Mouse (Mus musculus): Measurements from ENCODE around the gene Rlbp1. TPM values are rescaled to one million over a fixed set of nuclear protein-coding genes. Genes with fewer than 3 reads are reported as not detected.
A peak's percentile ranks its signal among the peaks of the same experiment; 100 is the strongest.

The Rlbp1 gene
- 23.4 TPM in 2 replicates for polyA plus RNA-seq (2014; fragmentation: Nextera tagmentation; extraction: Ambion mirVana)

GRCm38 (mm10) chr7:79386422-79387133, at the start of gene Rlbp1:
Gene Rlbp1 (minus strand): TSS chr7:79387048.
- H3K27me3 ChIP-seq (ENCODE audit: control insufficient read depth, insufficient read depth, low read length): no peaks in the 10 kb centered on the region
- no peak within 1 kb of the TSS for H3K4me3 ChIP-seq (ENCODE audit: low read depth, low read length)
- H3K9ac ChIP-seq (replicated peaks; ENCODE audit: low read depth, low read length): no peak within 1 kb of the TSS
- H3K36me3 ChIP-seq (ENCODE audit: control insufficient read depth, insufficient read depth, low read length): no peaks in the 10 kb centered on the region
- 64% methylated on average over 16 of the region's 16 CpGs for WGBS
- ATAC-seq (ENCODE audit: low read depth): no peak; the same call in 1 of the 2 replicates
- no peaks in the 10 kb centered on the region for H3K9me3 ChIP-seq (ENCODE audit: control insufficient read depth, low read length)
- H3K4me1 ChIP-seq (ENCODE audit: control insufficient read depth, insufficient read depth, low read length): no peaks in the 10 kb centered on the region
- peak within 1 kb of the TSS; percentile 62 for H3K27ac ChIP-seq (ENCODE audit: low read depth, low read length)
- H3K4me2 ChIP-seq (ENCODE audit: low read depth, low read length): no peak within 1 kb of the TSS

- no peaks in the 10 kb centered on the region for H3K4me1 ChIP-seq (ENCODE audit: control insufficient read depth, insufficient read depth, low read length)
- no peaks in the 10 kb centered on the region for H3K9me3 ChIP-seq (ENCODE audit: control insufficient read depth, low read length)
- no peak overlapping the region for H3K4me3 ChIP-seq (ENCODE audit: low read depth, low read length)
- H3K27me3 ChIP-seq (ENCODE audit: control insufficient read depth, insufficient read depth, low read length): no peaks in the 10 kb centered on the region
- 50% methylated on average over 5 of the region's 5 CpGs for WGBS
- H3K4me2 ChIP-seq (ENCODE audit: low read depth, low read length): no peak overlapping the region
- no peak for ATAC-seq (ENCODE audit: low read depth)
- H3K9ac ChIP-seq (replicated peaks; ENCODE audit: low read depth, low read length): no peak overlapping the region
- H3K36me3 ChIP-seq (ENCODE audit: control insufficient read depth, insufficient read depth, low read length): no peaks in the 10 kb centered on the region
- no peak overlapping the region for H3K27ac ChIP-seq (ENCODE audit: low read depth, low read length)
Observed at GRCm38 (mm10) chr7:79428243-79428642, 41.4 kb upstream of the Rlbp1 start.

- peak overlapping the region; percentile 25; the same call in 1 of the 2 replicates for H3K27ac ChIP-seq (ENCODE audit: low read depth, low read length)
Observed at GRCm38 (mm10) chr7:79425804-79426203, 39.0 kb upstream of the Rlbp1 start.

GRCm38 (mm10) chr7:79422876-79423275, 36.0 kb upstream of the Rlbp1 start:
- H3K27me3 ChIP-seq (ENCODE audit: control insufficient read depth, insufficient read depth, low read length): no peaks in the 10 kb centered on the region
- no peaks in the 10 kb centered on the region for H3K9me3 ChIP-seq (ENCODE audit: control insufficient read depth, low read length)
- no peak overlapping the region for H3K9ac ChIP-seq (replicated peaks; ENCODE audit: low read depth, low read length)
- no peak overlapping the region for H3K4me2 ChIP-seq (ENCODE audit: low read depth, low read length)
- no peak overlapping the region for H3K27ac ChIP-seq (ENCODE audit: low read depth, low read length)
- no peaks in the 10 kb centered on the region for H3K36me3 ChIP-seq (ENCODE audit: control insufficient read depth, insufficient read depth, low read length)
- H3K4me3 ChIP-seq (ENCODE audit: low read depth, low read length): no peak overlapping the region
- WGBS: 97% methylated on average over 10 of the region's 10 CpGs
- H3K4me1 ChIP-seq (ENCODE audit: control insufficient read depth, insufficient read depth, low read length): no peaks in the 10 kb centered on the region
- ATAC-seq (ENCODE audit: low read depth): no peak

More at GRCm38 (mm10) chr7:79425804-79426203, 39.0 kb upstream of the Rlbp1 start:
- Histone ChIP-seq H3K4me2 (ENCODE audit: low read depth, low read length) (no peak overlapping the region), H3K9ac (replicated peaks; ENCODE audit: low read depth, low read length) (0 out of 2 replicates have a peak overlapping the region, but pooled peaks have one; percentile 11), H3K4me3 (ENCODE audit: low read depth, low read length) (no peak overlapping the region), H3K27me3 (ENCODE audit: control insufficient read depth, insufficient read depth, low read length) (no peaks in the 10 kb centered on the region), H3K36me3 (ENCODE audit: control insufficient read depth, insufficient read depth, low read length) (no peaks in the 10 kb centered on the region), H3K4me1 (ENCODE audit: control insufficient read depth, insufficient read depth, low read length) (no peaks in the 10 kb centered on the region), H3K9me3 (ENCODE audit: control insufficient read depth, low read length) (no peaks in the 10 kb centered on the region)
- peak; percentile 38; the same call in 1 of the 2 replicates for ATAC-seq (ENCODE audit: low read depth)
- WGBS: 68% methylated on average over 10 of the region's 10 CpGs

- 94% methylated on average over 7 of the region's 7 CpGs for WGBS
- Histone ChIP-seq H3K4me2 (ENCODE audit: low read depth, low read length) (no peak overlapping the region), H3K9ac (replicated peaks; ENCODE audit: low read depth, low read length) (no peak overlapping the region), H3K4me1 (ENCODE audit: control insufficient read depth, insufficient read depth, low read length) (peaks cover 2% of the 10 kb centered on the region; the same call in 1 of the 2 replicates), H3K36me3 (ENCODE audit: control insufficient read depth, insufficient read depth, low read length) (no peaks in the 10 kb centered on the region), H3K27ac (ENCODE audit: low read depth, low read length) (no peak overlapping the region), H3K4me3 (ENCODE audit: low read depth, low read length) (no peak overlapping the region), H3K9me3 (ENCODE audit: control insufficient read depth, low read length) (no peaks in the 10 kb centered on the region), H3K27me3 (ENCODE audit: control insufficient read depth, insufficient read depth, low read length) (no peaks in the 10 kb centered on the region)
- ATAC-seq (ENCODE audit: low read depth): no peak
Observed at GRCm38 (mm10) chr7:79419950-79420349, 33.1 kb upstream of the Rlbp1 start.

GRCm38 (mm10) chr7:79414449-79415375, 27.9 kb upstream of the Rlbp1 start:
- 50% methylated on average over 18 of the region's 18 CpGs for WGBS
- H3K27me3 ChIP-seq (ENCODE audit: control insufficient read depth, insufficient read depth, low read length): no peaks in the 10 kb centered on the region
- peak; percentile 78 for ATAC-seq (ENCODE audit: low read depth)
- no peaks in the 10 kb centered on the region for H3K36me3 ChIP-seq (ENCODE audit: control insufficient read depth, insufficient read depth, low read length)
- no peaks in the 10 kb centered on the region for H3K9me3 ChIP-seq (ENCODE audit: control insufficient read depth, low read length)
- no peak overlapping the region for H3K9ac ChIP-seq (replicated peaks; ENCODE audit: low read depth, low read length)
- no peak overlapping the region for H3K4me3 ChIP-seq (ENCODE audit: low read depth, low read length)
- H3K4me1 ChIP-seq (ENCODE audit: control insufficient read depth, insufficient read depth, low read length): peaks cover 2% of the 10 kb centered on the region; the same call in 1 of the 2 replicates
- peak overlapping the region; percentile 15; the same call in 1 of the 2 replicates for H3K4me2 ChIP-seq (ENCODE audit: low read depth, low read length)
- peak overlapping the region; percentile 10 for H3K27ac ChIP-seq (ENCODE audit: low read depth, low read length)

- no peak overlapping the region for H3K27ac ChIP-seq (ENCODE audit: low read depth, low read length)
- 91% methylated on average over 3 of the region's 3 CpGs for WGBS
- no peak overlapping the region for H3K4me2 ChIP-seq (ENCODE audit: low read depth, low read length)
- H3K9ac ChIP-seq (replicated peaks; ENCODE audit: low read depth, low read length): no peak overlapping the region
- no peaks in the 10 kb centered on the region for H3K36me3 ChIP-seq (ENCODE audit: control insufficient read depth, insufficient read depth, low read length)
- H3K4me3 ChIP-seq (ENCODE audit: low read depth, low read length): no peak overlapping the region
- no peaks in the 10 kb centered on the region for H3K27me3 ChIP-seq (ENCODE audit: control insufficient read depth, insufficient read depth, low read length)
- H3K4me1 ChIP-seq (ENCODE audit: control insufficient read depth, insufficient read depth, low read length): no peaks in the 10 kb centered on the region
- no peaks in the 10 kb centered on the region for H3K9me3 ChIP-seq (ENCODE audit: control insufficient read depth, low read length)
- ATAC-seq (ENCODE audit: low read depth): no peak
Observed at GRCm38 (mm10) chr7:79400296-79400695, 13.4 kb upstream of the Rlbp1 start.

- H3K4me2 ChIP-seq (ENCODE audit: low read depth, low read length): no peak overlapping the region
- no peak overlapping the region for H3K27ac ChIP-seq (ENCODE audit: low read depth, low read length)
- WGBS: 81% methylated on average over 12 of the region's 12 CpGs
- H3K9ac ChIP-seq (replicated peaks; ENCODE audit: low read depth, low read length): no peak overlapping the region
- H3K4me1 ChIP-seq (ENCODE audit: control insufficient read depth, insufficient read depth, low read length): no peaks in the 10 kb centered on the region
- no peak for ATAC-seq (ENCODE audit: low read depth)
- H3K4me3 ChIP-seq (ENCODE audit: low read depth, low read length): no peak overlapping the region
- no peaks in the 10 kb centered on the region for H3K36me3 ChIP-seq (ENCODE audit: control insufficient read depth, insufficient read depth, low read length)
- H3K9me3 ChIP-seq (ENCODE audit: control insufficient read depth, low read length): no peaks in the 10 kb centered on the region
- H3K27me3 ChIP-seq (ENCODE audit: control insufficient read depth, insufficient read depth, low read length): no peaks in the 10 kb centered on the region
Observed at GRCm38 (mm10) chr7:79398971-79399370, 12.1 kb upstream of the Rlbp1 start.

GRCm38 (mm10) chr7:79398426-79398825, 11.6 kb upstream of the Rlbp1 start:
- 82% methylated on average over 8 of the region's 8 CpGs for WGBS
- Histone ChIP-seq H3K9me3 (ENCODE audit: control insufficient read depth, low read length) (no peaks in the 10 kb centered on the region), H3K4me2 (ENCODE audit: low read depth, low read length) (no peak overlapping the region), H3K9ac (replicated peaks; ENCODE audit: low read depth, low read length) (no peak overlapping the region), H3K27me3 (ENCODE audit: control insufficient read depth, insufficient read depth, low read length) (no peaks in the 10 kb centered on the region), H3K4me1 (ENCODE audit: control insufficient read depth, insufficient read depth, low read length) (no peaks in the 10 kb centered on the region), H3K4me3 (ENCODE audit: low read depth, low read length) (no peak overlapping the region), H3K36me3 (ENCODE audit: control insufficient read depth, insufficient read depth, low read length) (no peaks in the 10 kb centered on the region), H3K27ac (ENCODE audit: low read depth, low read length) (no peak overlapping the region)
- no peak for ATAC-seq (ENCODE audit: low read depth)

Data from neural tube, embryonic 14.5 days (tissue).